Mouse (Mus musculus): Measurements from ENCODE around the gene Itpr1. TPM values are rescaled to one million over a fixed set of nuclear protein-coding genes. Genes with fewer than 3 reads are reported as not detected.

Itpr1 gene
- polyA plus RNA-seq, 1 experiment from 2014 or later = 7.4 TPM

- ATAC-seq (ENCODE audit: low FRiP score, low read depth) = no peak
- Histone ChIP-seq H3K4me1 (no peaks in the 10 kb centered on the region), H3K36me3 (peaks cover 14% of the 10 kb centered on the region; the same call in 1 of the 2 replicates), H3K9me3 (no peaks in the 10 kb centered on the region), H3K27me3 (no peaks in the 10 kb centered on the region), H3K4me3 (no peak overlapping the region), H3K4me2 (replicated peaks) (no peak overlapping the region), H3K27ac (replicated peaks) (no peak overlapping the region), H3K9ac (replicated peaks) (no peak overlapping the region)
- WGBS = 90% methylated on average over 3 of the region's 3 CpGs
These were observed 166.1 kb downstream of the Itpr1 start for GRCm38 (mm10) chr6:108379041-108379440.

DNA sequence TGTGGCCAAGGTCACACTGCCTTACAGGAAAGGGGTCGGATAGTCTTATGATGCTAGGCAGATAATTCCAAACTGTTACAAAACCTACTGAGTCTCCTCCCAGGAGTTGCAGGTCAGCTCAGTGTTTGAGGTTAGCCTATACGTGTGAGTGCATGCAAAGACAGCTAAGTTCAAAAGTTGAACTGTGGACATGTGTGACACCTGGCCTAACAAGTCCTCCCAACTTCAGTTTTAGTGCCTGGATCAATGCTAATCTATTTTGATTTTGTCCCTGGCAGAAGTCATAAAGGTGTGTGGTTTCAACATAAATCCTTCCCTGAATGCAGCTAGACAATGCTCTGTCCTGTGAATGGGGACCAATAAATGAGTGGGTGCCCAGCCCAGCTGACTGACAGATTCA is 167.3 kb downstream of the Itpr1 start:
- Histone ChIP-seq H3K27me3 (no peaks in the 10 kb centered on the region), H3K27ac (replicated peaks) (no peak overlapping the region), H3K36me3 (peaks cover 14% of the 10 kb centered on the region; the same call in 1 of the 2 replicates), H3K4me1 (no peaks in the 10 kb centered on the region), H3K9ac (replicated peaks) (no peak overlapping the region), H3K4me2 (replicated peaks) (no peak overlapping the region), H3K9me3 (no peaks in the 10 kb centered on the region), H3K4me3 (no peak overlapping the region)
- ATAC-seq (ENCODE audit: low FRiP score, low read depth) = no peak
- 85% methylated on average over 2 of the region's 2 CpGs for WGBS

DNA sequence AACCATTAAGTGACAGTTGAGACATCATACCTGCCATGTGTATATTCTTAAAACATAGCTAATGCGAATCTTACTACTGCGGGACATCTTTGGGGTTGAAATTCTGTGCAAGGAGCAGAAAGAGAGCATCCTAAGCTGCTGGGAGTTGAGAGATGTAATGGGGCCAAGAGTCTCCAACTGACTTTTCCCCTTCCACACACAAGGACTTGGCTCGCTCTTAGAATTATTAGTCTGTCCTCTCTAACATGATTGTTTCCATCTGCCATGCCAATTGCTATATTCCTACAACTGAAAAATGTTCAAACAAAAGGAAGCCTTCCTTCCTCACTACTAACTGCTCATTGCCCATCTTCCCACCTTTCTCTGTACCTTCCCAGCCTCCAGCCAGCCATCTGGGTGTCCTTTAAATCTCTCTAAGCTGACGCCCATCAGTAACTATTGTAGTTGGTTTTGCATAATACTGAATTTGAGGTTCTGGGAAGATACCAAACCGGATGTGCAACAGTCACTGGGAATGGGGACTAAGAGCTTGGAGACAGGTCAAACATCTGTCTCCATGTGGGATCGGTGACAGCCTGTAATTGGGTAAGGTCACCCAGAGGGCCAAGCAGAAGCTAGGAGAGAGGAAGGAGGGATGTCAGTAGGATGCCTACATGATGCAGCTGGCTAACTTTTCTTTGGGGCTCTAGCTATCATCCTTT is 177.9 kb downstream of the Itpr1 start:
- H3K9me3 ChIP-seq = no peaks in the 10 kb centered on the region
- no peaks in the 10 kb centered on the region for H3K27me3 ChIP-seq
- 0 out of 2 replicates have a peak, but pooled peaks cover 8% of the 10 kb centered on the region for H3K36me3 ChIP-seq
- no peak overlapping the region for H3K4me2 ChIP-seq (replicated peaks)
- H3K9ac ChIP-seq (replicated peaks) = no peak overlapping the region
- H3K4me3 ChIP-seq = no peak overlapping the region
- WGBS = 91% methylated on average over 6 of the region's 6 CpGs
- ATAC-seq (ENCODE audit: low FRiP score, low read depth) = no peak
- H3K27ac ChIP-seq (replicated peaks) = no peak overlapping the region
- H3K4me1 ChIP-seq = no peaks in the 10 kb centered on the region

- 0 out of 2 replicates have a peak, but pooled peaks cover 8% of the 10 kb centered on the region for H3K36me3 ChIP-seq
- H3K4me1 ChIP-seq = no peaks in the 10 kb centered on the region
- no peak overlapping the region for H3K9ac ChIP-seq (replicated peaks)
- no peaks in the 10 kb centered on the region for H3K27me3 ChIP-seq
- no peaks in the 10 kb centered on the region for H3K9me3 ChIP-seq
- no peak overlapping the region for H3K4me2 ChIP-seq (replicated peaks)
- no peak overlapping the region for H3K27ac ChIP-seq (replicated peaks)
- WGBS = 94% methylated on average over 8 of the region's 8 CpGs
- no peak overlapping the region for H3K4me3 ChIP-seq
- ATAC-seq (ENCODE audit: low FRiP score, low read depth) = no peak
These were observed 180.2 kb downstream of the Itpr1 start for GRCm38 (mm10) chr6:108393131-108393530.

DNA sequence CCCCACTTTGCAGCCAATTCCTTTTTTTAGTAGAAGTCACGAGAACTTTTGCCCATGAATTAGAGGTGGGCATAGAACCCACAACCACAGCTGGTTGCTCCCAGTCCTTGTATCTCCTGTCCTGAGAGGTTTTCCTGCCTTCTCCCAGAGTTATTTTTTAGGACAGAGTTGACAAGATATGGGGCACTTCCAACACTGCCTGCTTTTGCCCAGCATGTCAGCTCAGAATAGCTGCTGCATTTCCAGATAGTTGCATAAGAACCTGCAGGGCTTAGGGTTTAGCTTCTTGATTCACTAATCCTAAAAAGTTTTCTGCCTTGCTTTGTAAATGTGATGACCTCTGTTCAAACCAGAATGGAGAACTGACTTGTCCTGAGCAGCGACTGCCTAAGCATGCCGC is 185.1 kb downstream of the Itpr1 start:
- WGBS = 84% methylated on average over 3 of the region's 3 CpGs
- Histone ChIP-seq H3K4me3 (no peak overlapping the region), H3K27me3 (no peaks in the 10 kb centered on the region), H3K4me1 (peaks cover 2% of the 10 kb centered on the region; the same call in 1 of the 2 replicates), H3K27ac (replicated peaks) (no peak overlapping the region), H3K9me3 (no peaks in the 10 kb centered on the region), H3K4me2 (replicated peaks) (no peak overlapping the region), H3K36me3 (0 out of 2 replicates have a peak, but pooled peaks cover 8% of the 10 kb centered on the region), H3K9ac (replicated peaks) (no peak overlapping the region)
- no peak for ATAC-seq (ENCODE audit: low FRiP score, low read depth)

DNA sequence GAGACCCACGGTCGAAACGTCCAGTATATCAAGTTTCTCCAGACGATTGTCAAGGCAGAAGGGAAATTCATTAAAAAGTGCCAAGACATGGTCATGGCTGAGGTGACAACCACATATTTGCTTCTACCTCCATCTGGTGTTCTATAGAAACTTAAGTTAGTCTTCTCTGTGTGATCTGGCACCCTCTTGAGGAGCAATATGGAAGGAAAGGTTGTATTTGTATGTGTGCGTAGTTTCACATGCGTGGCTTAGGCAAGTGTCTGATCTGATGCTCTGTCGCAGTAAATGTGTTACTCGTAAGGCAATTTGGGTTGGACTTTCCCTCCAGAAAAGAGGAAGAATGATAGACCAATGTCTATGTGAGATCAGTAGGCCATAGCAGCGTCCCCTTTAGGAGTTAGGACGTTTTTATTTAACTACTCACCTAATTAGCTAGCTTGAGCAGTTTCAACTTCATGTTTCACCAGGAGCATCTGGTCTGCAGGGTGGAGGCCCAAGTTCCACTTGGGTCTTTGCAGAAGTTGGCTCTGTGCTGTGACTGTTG is 188.6 kb downstream of the Itpr1 start:
- no peak for ATAC-seq (ENCODE audit: low FRiP score, low read depth)
- no peak overlapping the region for H3K9ac ChIP-seq (replicated peaks)

DNA sequence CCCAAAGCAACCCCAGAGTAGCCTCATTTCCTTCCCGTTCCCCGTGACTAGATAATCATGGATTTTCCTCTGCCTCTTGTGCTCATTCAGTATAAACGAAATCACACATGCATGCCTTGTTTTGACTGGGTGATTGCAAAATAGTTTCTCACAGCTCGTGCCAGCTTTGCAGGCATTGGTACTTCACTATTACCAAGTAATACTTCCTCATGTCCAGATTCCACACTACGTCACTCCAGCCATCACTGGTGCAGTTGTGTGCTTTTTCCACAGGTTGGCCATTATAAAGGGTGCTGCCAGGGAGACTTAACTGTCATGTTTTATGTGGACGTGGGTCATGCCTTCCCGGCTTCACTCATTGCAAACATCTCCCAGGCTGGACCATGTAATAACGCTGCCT is 191.8 kb downstream of the Itpr1 start:
- H3K27me3 ChIP-seq = no peaks in the 10 kb centered on the region
- H3K9me3 ChIP-seq = no peaks in the 10 kb centered on the region
- no peak overlapping the region for H3K4me3 ChIP-seq
- 90% methylated on average over 8 of the region's 8 CpGs for WGBS
- no peak overlapping the region for H3K4me2 ChIP-seq (replicated peaks)
- H3K36me3 ChIP-seq = no peaks in the 10 kb centered on the region
- H3K9ac ChIP-seq (replicated peaks) = no peak overlapping the region
- ATAC-seq (ENCODE audit: low FRiP score, low read depth) = no peak
- no peak overlapping the region for H3K27ac ChIP-seq (replicated peaks)
- no peaks in the 10 kb centered on the region for H3K4me1 ChIP-seq

More for the DNA sequence above, 188.6 kb downstream of the Itpr1 start:
- WGBS = 91% methylated on average over 10 of the region's 10 CpGs
- no peaks in the 10 kb centered on the region for H3K9me3 ChIP-seq
- H3K4me2 ChIP-seq (replicated peaks) = no peak overlapping the region
- no peak overlapping the region for H3K27ac ChIP-seq (replicated peaks)
- H3K27me3 ChIP-seq = no peaks in the 10 kb centered on the region
- no peaks in the 10 kb centered on the region for H3K36me3 ChIP-seq
- peaks cover 2% of the 10 kb centered on the region; the same call in 1 of the 2 replicates for H3K4me1 ChIP-seq
- no peak overlapping the region for H3K4me3 ChIP-seq

GRCm38 (mm10) chr6:108408053-108408452 is 195.2 kb downstream of the Itpr1 start:
- peak; percentile 81 for ATAC-seq (ENCODE audit: low FRiP score, low read depth)
- H3K4me2 ChIP-seq (replicated peaks) = no peak overlapping the region
- H3K4me1 ChIP-seq = no peaks in the 10 kb centered on the region
- no peak overlapping the region for H3K9ac ChIP-seq (replicated peaks)
- H3K9me3 ChIP-seq = no peaks in the 10 kb centered on the region
- no peak overlapping the region for H3K4me3 ChIP-seq
- no peaks in the 10 kb centered on the region for H3K27me3 ChIP-seq
- H3K36me3 ChIP-seq = no peaks in the 10 kb centered on the region
- H3K27ac ChIP-seq (replicated peaks) = no peak overlapping the region
- 94% methylated on average over 3 of the region's 3 CpGs for WGBS

- Histone ChIP-seq H3K9ac (replicated peaks) (no peak overlapping the region), H3K36me3 (no peaks in the 10 kb centered on the region), H3K27me3 (no peaks in the 10 kb centered on the region), H3K4me1 (no peaks in the 10 kb centered on the region), H3K4me2 (replicated peaks) (no peak overlapping the region), H3K4me3 (no peak overlapping the region), H3K27ac (replicated peaks) (no peak overlapping the region), H3K9me3 (no peaks in the 10 kb centered on the region)
- ATAC-seq (ENCODE audit: low FRiP score, low read depth) = 0 out of 2 replicates have a peak, but pooled peaks have one; percentile 7
- 92% methylated on average over 5 of the region's 5 CpGs for WGBS
These were observed 195.8 kb downstream of the Itpr1 start for GRCm38 (mm10) chr6:108408726-108409125.

- Histone ChIP-seq H3K4me3 (no peak overlapping the region), H3K4me1 (no peaks in the 10 kb centered on the region)
- 88% methylated on average over 16 of the region's 16 CpGs for WGBS
These were observed 197.9 kb downstream of the Itpr1 start for GRCm38 (mm10) chr6:108410771-108411170.

GRCm38 (mm10) chr6:108411201-108411600 is 198.3 kb downstream of the Itpr1 start:
- Histone ChIP-seq H3K9ac (replicated peaks) (no peak overlapping the region), H3K9me3 (no peaks in the 10 kb centered on the region), H3K27ac (replicated peaks) (no peak overlapping the region), H3K27me3 (no peaks in the 10 kb centered on the region), H3K4me3 (no peak overlapping the region), H3K4me2 (replicated peaks) (no peak overlapping the region), H3K36me3 (no peaks in the 10 kb centered on the region), H3K4me1 (no peaks in the 10 kb centered on the region)
- ATAC-seq (ENCODE audit: low FRiP score, low read depth) = no peak
- WGBS = 83% methylated on average over 4 of the region's 4 CpGs

More at GRCm38 (mm10) chr6:108410771-108411170, 197.9 kb downstream of the Itpr1 start:
- no peaks in the 10 kb centered on the region for H3K36me3 ChIP-seq
- no peak overlapping the region for H3K9ac ChIP-seq (replicated peaks)
- no peaks in the 10 kb centered on the region for H3K9me3 ChIP-seq
- H3K4me2 ChIP-seq (replicated peaks) = no peak overlapping the region
- H3K27ac ChIP-seq (replicated peaks) = no peak overlapping the region
- ATAC-seq (ENCODE audit: low FRiP score, low read depth) = no peak
- no peaks in the 10 kb centered on the region for H3K27me3 ChIP-seq

DNA sequence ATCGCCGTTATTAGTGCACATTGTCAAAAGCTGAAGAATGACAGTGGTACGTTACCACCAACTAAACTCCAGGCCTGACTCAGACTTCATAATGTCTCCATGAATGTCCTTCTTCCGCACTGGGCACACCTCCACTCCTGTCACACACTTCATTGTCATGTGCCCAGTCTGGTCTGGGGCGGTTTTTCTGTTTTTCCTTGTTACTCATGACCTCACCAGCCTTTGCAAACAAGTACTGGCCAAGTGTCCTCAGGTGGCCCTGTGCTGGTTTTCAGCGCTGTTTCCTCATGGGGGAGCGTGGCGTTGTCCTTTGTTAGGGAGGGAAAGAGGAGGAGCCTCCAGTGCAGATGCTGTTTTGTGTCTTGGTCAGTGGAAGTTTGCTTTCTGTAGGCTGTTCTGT is 200.1 kb downstream of the Itpr1 start:
- no peaks in the 10 kb centered on the region for H3K27me3 ChIP-seq
- no peaks in the 10 kb centered on the region for H3K4me1 ChIP-seq
- H3K27ac ChIP-seq (replicated peaks) = no peak overlapping the region
- H3K9me3 ChIP-seq = no peaks in the 10 kb centered on the region
- H3K4me3 ChIP-seq = no peak overlapping the region
- 90% methylated on average over 8 of the region's 8 CpGs for WGBS
- ATAC-seq (ENCODE audit: low FRiP score, low read depth) = no peak
- no peaks in the 10 kb centered on the region for H3K36me3 ChIP-seq
- H3K9ac ChIP-seq (replicated peaks) = no peak overlapping the region
- H3K4me2 ChIP-seq (replicated peaks) = no peak overlapping the region
